Mouse (Mus musculus) stomach, postnatal 0 days (tissue): ENCODE data around the gene Urm1.

ENCODE experiments used
- CTCF ChIP-seq: IDR thresholded peaks from 2 replicates; pipeline ENCODE4 v1.5.1; 2016; ENCODE audit warnings: antibody characterized with exemption, low read depth, mild to moderate bottlenecking, moderate library complexity
- EP300 ChIP-seq: optimal IDR thresholded peaks from 2 replicates; pipeline ENCODE3; 2016; ENCODE audit warnings: antibody characterized with exemption

DNA sequence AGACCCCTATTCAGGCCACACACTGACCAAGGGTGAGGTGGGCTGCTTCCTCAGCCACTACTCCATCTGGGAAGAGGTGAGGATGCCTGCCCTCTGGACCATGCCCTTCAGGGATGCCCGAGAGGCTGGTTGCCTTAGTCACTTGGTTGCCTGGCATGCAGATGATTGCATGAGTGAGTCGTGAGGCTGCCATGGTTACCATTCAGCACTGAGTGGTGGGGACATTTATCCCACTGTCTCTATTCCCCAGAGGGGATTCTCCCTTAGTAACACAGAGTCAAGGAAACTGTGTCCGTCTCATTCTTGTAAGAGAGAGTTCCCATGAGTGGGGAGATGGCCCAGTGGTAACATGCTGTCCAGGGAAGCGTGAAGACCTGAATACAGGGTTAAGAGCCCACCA lies 58.2 kb downstream of the Urm1 start:
- TF ChIP-seq CTCF = no peak
- no peak for TF ChIP-seq EP300
